Mouse (Mus musculus) embryonic fibroblast, embryonic 13.5 days (primary cell): ENCODE measurements around the gene Eva1c.

Experiments used
- CTCF ChIP-seq: IDR thresholded peaks from 2 replicates; pipeline ENCODE4 v1.5.1; 2011; ENCODE audit warnings: mild to moderate bottlenecking, control low read depth, low read length, moderate library complexity, borderline replicate concordance; ENCODE audit not compliant: insufficient read depth
- POLR2A ChIP-seq: IDR thresholded peaks from 2 replicates; pipeline ENCODE4 v1.6.1; 2011; ENCODE audit warnings: low read depth, mild to moderate bottlenecking, control low read depth, low read length, moderate library complexity

DNA sequence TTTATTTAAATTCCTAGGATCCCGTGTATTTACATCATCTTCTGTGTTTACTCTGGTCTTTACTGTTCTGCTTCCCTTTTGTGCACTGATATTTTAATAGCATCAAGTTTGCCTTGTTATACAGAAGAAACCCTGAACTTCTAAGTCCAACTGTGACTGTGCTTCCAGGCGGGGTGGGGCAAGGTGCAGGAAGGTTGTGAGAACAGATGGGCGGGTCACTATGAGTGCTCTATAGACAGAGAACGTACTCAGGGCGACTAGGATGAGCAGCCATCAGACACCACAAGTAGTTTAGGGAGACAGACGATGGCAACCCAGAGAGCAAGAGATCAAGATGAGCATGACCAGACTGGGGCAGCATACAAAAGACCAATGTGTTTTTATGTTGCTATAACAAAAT, 6.2 kb upstream of the Eva1c start:
- TF ChIP-seq CTCF (no peak), POLR2A (no peak)
